Mouse (Mus musculus): Measurements from ENCODE around the gene Tmem132d.

Gene Tmem132d

DNA sequence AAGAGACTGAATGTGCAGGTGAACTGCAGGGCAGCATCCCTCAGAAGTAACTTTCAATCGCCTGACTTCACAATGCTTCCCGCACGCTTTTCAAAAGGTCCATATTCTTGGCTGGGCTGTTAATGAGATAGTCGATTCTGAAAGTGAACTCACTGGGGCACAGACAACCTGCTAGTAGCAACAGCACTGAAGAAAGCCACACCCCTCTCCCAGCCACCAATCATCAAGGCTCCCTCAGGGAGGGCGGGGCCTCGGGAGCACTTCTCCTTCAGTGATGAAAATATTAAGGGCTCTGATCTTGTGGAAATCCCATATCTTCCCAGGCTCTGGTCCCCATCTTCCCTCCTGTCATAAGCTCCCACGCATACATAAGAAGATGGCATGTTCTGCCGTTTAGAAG is 27.8 kb downstream of the Tmem132d start:
- no peak for DNase-seq (ENCODE audit: low spot score)

DNA sequence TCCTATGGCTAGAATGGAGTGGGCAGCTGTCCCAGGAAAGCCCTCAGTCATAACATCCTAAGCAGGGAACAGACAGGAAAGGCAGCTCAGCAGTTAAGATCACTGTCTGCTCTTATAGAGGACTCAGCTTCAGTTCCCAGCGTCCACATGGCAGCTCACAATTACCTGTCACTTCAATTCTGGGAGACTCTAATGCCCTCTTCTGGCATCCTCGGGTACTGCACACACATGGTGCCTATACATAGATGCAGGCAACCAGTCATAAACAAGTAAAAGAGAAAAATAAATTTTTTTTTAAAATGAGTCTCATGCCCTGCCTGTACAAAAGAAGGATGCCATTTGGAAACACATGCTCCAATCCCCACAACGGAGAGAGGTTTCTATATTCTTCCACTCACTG is 28.7 kb downstream of the Tmem132d start:
- no peak for DNase-seq (ENCODE audit: low spot score)

- DNase-seq (ENCODE audit: low spot score): no peak
Measured at GRCm38 (mm10) chr5:128392372-128392771, 40.5 kb downstream of the Tmem132d start.

DNA sequence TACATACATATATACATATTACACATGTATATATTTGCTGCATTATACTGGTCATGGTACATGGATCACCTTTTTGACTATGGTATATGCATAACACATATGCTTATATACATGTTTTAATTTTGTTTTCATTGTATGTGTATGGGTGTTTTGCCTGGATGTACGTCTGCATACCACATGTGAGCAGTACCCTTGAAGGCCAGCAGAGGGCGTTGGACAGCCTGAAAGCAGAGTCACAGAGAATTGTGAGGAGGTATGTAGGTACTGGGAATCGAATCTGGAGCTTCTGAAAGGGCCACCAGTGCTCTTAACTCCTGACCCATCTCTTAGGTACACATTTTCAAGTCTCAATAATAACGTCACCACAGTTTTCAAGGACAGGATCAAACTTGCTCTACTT is 43.2 kb downstream of the Tmem132d start:
- no peak for DNase-seq (ENCODE audit: low spot score)

DNA sequence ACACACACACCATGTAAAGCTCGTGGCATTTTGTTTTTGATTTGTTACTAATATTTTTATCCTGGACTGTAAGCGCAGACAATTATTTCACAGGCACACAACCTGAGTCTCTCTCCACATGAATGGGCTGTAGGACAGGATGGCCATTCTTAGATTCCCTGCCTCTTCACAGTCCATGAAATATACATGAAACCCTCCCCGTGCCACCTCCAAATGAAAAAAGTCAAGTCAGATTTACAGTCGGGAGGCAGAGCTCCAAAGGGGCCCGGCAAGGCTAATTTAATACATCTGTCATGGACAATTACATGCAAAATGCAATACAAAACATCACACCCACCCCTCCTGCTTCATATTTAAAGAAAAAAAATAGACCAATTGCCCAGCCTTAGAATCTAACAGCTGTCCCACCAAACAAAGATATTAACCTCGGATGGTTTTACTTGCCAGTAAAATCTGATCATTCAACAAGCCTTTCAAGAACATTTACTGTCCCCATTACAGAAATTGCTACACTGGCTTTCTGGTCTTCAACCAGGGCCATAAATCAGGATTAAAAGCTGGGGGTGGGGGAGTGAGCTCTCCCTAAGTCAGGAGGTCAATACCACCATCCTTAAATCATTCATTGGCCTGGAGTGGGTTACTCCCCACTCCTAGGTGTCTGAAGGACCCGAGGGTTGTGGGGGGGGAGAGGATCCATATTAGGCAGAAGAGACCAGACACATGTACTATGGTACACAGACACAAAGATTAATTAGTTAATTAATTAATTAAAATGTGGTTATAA is 44.3 kb downstream of the Tmem132d start:
- DNase-seq (ENCODE audit: low spot score): no peak

- DNase-seq (ENCODE audit: low spot score): no peak
Measured at GRCm38 (mm10) chr5:128369814-128370213, 63.1 kb downstream of the Tmem132d start.

- no peak for DNase-seq (ENCODE audit: low spot score)
Measured at GRCm38 (mm10) chr5:128369111-128369510, 63.8 kb downstream of the Tmem132d start.

DNA sequence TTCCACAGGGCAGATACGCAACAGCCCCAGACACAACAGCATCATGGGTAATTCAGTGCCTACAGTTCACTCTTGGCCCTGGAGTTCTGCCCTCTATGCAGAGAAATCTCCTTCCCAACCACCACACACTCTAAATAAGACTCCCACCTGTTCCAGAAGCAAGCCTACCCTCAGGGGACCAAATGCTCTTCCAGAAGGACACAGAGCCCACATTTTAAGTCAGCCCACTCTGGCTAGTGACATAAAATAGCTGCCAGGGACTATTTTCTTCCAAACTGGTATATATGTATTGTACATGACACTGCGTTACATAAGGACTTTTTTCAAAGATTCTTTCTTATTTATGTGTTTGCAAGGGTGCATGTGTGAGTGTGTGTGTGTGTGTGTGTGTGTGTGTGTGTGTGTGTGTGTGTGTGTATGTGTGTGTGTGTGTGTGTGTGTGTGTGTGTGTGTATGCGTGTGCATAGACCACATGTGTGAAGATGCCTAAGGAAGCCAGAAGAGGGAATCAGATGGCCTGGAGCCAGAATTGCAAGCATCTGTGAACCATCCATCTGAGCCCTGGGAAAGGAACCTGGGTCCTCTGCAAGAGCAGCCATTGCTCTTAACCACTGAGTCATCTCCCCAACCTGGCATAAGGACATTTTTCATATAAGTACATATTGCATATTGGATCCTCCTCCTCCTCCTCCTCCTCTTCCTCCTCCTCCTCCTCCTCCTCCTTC is 67.5 kb downstream of the Tmem132d start:
- DNase-seq (ENCODE audit: low spot score): no peak

GRCm38 (mm10) chr5:128360946-128361675 is 71.8 kb downstream of the Tmem132d start:
- DNase-seq (ENCODE audit: low spot score): no peak

- no peak for DNase-seq (ENCODE audit: low spot score)
Measured at GRCm38 (mm10) chr5:128348835-128349234, 84.0 kb downstream of the Tmem132d start.

DNA sequence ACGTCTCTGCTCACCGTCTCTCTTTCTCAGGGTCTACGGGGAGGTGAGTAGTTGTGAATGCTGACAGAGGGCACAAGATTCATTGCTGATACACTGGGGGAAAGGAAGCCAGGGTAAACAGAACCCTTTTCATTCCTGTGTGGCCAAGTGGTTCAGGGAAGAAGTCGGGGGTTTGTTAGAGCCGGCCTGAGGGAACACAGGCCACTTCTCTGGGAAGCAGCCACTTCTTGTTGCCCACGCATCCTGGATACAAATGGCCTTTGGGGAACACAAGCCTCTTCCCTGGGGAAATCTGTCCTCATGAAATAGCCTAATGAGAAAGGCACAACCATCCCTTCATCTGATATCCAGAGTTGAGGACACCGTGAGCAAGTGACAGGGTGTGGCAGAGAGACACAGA is 96.0 kb downstream of the Tmem132d start:
- no peak for DNase-seq (ENCODE audit: low spot score)

DNA sequence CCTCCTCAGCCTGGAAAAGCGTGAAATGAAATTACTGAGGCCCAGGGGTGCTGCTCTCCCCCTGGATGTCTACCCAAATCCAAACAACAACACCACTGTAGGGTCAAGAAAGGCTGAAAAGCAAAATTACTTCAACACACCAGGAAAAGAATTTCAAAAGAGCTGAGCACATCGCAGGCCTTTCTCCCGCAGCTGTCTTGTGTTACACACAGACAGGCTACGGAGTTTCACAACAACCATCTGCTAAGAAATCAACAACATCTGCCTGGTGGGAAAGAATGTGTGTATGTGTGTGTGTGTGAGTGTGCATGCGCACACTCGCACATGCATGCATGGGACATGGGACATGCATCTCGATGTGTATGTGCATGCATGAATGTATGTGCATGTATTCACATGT is 100.1 kb downstream of the Tmem132d start:
- no peak for DNase-seq (ENCODE audit: low spot score)

DNA sequence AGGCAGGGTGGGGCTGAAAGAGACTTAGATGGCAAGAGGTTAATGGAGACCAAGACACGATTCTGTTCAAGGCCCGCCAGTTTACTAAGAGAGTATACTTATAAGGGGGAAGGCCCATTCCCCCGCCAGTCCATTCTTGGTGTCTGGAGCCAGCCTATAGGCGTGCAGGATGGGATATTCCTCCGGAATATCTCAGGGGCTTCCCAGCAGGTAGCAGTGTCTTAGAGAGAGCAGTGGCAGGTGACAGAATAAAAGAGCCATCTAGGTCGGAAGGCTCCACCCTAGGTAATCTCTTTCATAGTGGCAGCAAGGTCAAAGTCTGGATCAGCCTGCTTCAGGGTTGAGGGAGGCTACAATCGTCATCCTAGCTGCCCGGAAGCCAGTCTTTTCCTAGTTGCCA is 102.5 kb downstream of the Tmem132d start:
- DNase-seq (ENCODE audit: low spot score): no peak

DNA sequence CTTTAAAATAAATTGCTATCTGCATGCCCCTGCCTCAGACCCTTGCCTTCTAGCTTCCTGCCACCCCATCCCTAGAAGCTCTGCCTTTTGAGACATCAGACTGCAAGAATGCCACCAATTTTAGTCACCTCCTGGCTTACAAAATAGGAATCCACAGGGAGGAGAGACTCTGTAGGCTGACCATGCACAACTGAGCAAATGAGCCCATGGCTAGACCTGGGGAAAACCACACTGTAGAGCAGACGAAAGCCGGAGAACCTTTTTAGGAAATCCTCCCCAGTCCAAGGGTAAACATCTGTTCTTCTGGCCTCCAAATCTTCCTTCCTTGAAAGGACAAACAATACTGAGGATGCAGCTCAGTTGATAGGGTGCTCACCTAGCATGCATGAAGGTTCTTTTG is 130.5 kb downstream of the Tmem132d start:
- no peak for DNase-seq (ENCODE audit: low spot score)

DNA sequence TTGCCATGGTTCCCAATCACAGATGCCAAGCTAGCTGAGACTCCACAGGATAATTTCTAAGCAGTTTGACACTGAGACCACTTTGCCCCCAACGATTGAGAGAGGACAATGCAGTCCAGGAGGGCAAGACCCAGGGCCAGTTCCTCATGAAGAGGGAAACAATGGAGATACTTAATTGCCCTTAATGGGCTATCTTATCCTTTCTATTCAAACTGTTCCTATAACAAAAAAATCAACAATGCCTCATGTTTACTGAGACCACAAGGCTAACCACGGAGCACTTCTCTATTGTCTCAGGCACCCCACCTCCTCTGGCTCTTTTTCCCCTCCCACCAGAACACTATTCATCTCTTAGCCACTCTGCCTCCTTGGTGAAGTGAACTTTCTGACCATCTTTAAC is 141.7 kb downstream of the Tmem132d start:
- DNase-seq (ENCODE audit: low spot score): no peak

- no peak for DNase-seq (ENCODE audit: low spot score)
Measured at GRCm38 (mm10) chr5:128273255-128273654, 159.6 kb downstream of the Tmem132d start.

- DNase-seq (ENCODE audit: low spot score): no peak
Measured at GRCm38 (mm10) chr5:128267366-128267765, 165.5 kb downstream of the Tmem132d start.

DNA sequence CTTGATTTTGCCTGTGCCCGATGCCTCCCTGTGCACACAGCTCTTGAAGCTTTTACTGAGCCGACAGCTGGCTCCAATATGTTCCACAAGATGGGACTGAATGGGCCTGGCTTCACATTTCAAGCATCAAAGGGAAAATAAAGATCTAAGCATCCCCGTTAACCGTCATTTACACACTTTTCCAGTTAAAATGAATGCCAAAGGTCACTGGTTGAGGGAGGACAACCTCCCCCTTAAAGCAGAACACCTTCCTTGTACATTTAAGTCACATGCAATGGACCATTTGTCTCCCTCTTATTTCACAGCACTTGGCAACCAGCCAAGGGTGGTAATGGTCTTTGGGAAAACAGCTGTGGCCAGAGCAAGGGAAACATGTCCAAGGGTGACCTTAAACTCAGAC is 188.7 kb downstream of the Tmem132d start:
- no peak for DNase-seq (ENCODE audit: low spot score)

GRCm38 (mm10) chr5:128236638-128237335 is 196.1 kb downstream of the Tmem132d start:
- no peak for DNase-seq (ENCODE audit: low spot score)

GRCm38 (mm10) chr5:128235611-128236010 is 197.3 kb downstream of the Tmem132d start:
- DNase-seq (ENCODE audit: low spot score): no peak

DNA sequence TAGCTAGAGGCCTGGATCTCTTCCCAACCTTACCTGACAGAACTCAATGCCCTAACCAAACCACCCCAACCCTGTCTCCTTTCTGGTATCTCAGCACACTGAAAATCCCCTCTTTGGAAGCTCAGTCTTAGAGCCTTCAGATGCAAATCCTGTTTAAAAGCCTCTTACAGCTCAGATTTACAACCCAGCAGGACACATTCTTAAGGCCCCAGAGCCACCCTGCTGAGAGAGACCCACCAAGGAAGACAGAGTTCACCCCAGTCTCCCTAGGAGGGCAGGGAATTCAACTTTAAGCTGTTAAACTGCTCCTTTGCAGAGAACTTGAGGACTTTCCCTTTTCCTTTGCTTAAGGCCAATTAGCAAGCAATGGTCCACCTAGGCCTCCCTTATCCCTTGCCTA is 199.8 kb downstream of the Tmem132d start:
- DNase-seq (ENCODE audit: low spot score): no peak

DNA sequence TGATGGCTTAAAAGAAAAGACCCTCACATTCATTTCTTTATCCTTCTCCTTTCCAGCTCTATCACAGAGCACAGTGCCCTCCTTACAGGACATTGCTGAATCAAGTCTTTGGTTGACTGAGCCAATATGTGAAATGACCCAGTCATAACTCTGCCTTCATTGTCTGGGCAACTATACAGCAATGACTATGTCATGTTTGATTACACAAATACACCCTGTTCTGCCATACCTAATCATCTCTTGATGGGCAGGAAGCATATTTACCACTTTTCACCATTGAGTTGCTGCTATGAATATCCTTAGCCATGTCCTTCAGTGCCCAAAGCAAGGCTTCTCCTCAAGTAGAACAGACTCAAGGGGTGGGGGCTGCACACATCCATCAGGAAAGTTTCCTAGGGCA is 214.6 kb downstream of the Tmem132d start:
- no peak for DNase-seq (ENCODE audit: low spot score)
